Mouse (Mus musculus) ES-E14 (cell line): ENCODE measurements at regions not wholly inside any gene's neighbourhood (a gene's known extent, or its start where the extent isn't known, plus 50 kb on each side); places are given as distances from the start of the nearest gene placed in this dataset.

Experiments
- CHD2 ChIP-seq: IDR thresholded peaks from 2 replicates; pipeline ENCODE4 v1.6.1; 2014; ENCODE audit warnings: mild to moderate bottlenecking, low read depth, low read length, inconsistent platforms
- HCFC1 ChIP-seq: IDR thresholded peaks from 2 replicates; pipeline ENCODE4 v1.6.1; 2012; ENCODE audit warnings: low read length, inconsistent platforms, borderline replicate concordance; ENCODE audit not compliant: insufficient read depth
- MAFK ChIP-seq: IDR thresholded peaks from 2 replicates; pipeline ENCODE4 v1.6.1; 2014; ENCODE audit warnings: mild to moderate bottlenecking, low read depth, low read length, inconsistent platforms; ENCODE audit not compliant: insufficient read depth
- ZC3H11A ChIP-seq: IDR thresholded peaks from 2 replicates; pipeline ENCODE4 v1.6.1; 2012; ENCODE audit warnings: low read depth, mild to moderate bottlenecking, inconsistent platforms, low read length, borderline replicate concordance
- ZNF384 ChIP-seq: IDR thresholded peaks from 2 replicates; pipeline ENCODE4 v1.6.1; 2012; ENCODE audit warnings: low read depth, low read length, inconsistent platforms

GRCm38 (mm10) chr16:29954700-29955099 is 109.5 kb upstream of the Hes1 start:
- TF ChIP-seq ZC3H11A (no peak), HCFC1 (no peak), ZNF384 (no peak), MAFK (no peak), CHD2 (no peak)
